Mouse (Mus musculus) cerebellum, adult 18-20 months (tissue): ENCODE measurements around the gene Pigp.

ENCODE experiments used
- DNase-seq, 2 experiments: peaks; one replicate each; pipeline ENCODE4 v3.0.0; 2021

Pigp gene

GRCm38 (mm10) chr16:94314626-94315025 is 57.0 kb downstream of the Pigp start:
- DNase-seq: no peak

- peak; percentile 97 to 99 for DNase-seq
These were observed 58.2 kb downstream of the Pigp start, which contains the start of gene Hlcs for GRCm38 (mm10) chr16:94313229-94314030. Hlcs (minus strand) TSS chr16:94313571.

- DNase-seq: peak; percentile 91 to 94
These were observed 58.9 kb downstream of the Pigp start for GRCm38 (mm10) chr16:94312663-94313228.

GRCm38 (mm10) chr16:94311931-94312330 is 59.7 kb downstream of the Pigp start:
- DNase-seq: no peak

- no peak for DNase-seq
These were observed 60.2 kb downstream of the Pigp start for GRCm38 (mm10) chr16:94311416-94311815.

GRCm38 (mm10) chr16:94309025-94309424 is 62.6 kb downstream of the Pigp start:
- DNase-seq: peak in 1 of 2 experiments; percentile 28
